Mouse (Mus musculus): ENCODE measurements at regions not wholly inside any gene's neighbourhood (a gene's known extent, or its start where the extent isn't known, plus 50 kb on each side); places are given as distances from the start of the nearest gene placed in this dataset.

- TF ChIP-seq ZNF384 (IDR thresholded peaks at IDR 0.05; ENCODE audit: low read depth, low read length) = no peak
- TF ChIP-seq HCFC1 (IDR thresholded peaks at IDR 0.05; ENCODE audit: borderline replicate concordance, insufficient read depth, low read length) = no peak
- TF ChIP-seq ZC3H11A (IDR thresholded peaks at IDR 0.05; ENCODE audit: borderline replicate concordance, low read depth, low read length) = peak; percentile 43; the same call in 1 of the 2 replicates
- TF ChIP-seq CHD2 (IDR thresholded peaks at IDR 0.05; ENCODE audit: low read depth, low read length) = no peak
- TF ChIP-seq MAFK (IDR thresholded peaks at IDR 0.05; ENCODE audit: insufficient read depth, low read depth, low read length) = no peak
Observed at GRCm38 (mm10) chr11:71564831-71565230, 184.9 kb upstream of the Wscd1 start.
